Mouse (Mus musculus): ENCODE results near the gene Spock1. TPM values are rescaled to one million over a fixed set of nuclear protein-coding genes. Genes with fewer than 3 reads are reported as not detected.

The Spock1 gene
- polyA plus RNA-seq, 1 experiment from 2014 or later = 1.6 TPM

DNA sequence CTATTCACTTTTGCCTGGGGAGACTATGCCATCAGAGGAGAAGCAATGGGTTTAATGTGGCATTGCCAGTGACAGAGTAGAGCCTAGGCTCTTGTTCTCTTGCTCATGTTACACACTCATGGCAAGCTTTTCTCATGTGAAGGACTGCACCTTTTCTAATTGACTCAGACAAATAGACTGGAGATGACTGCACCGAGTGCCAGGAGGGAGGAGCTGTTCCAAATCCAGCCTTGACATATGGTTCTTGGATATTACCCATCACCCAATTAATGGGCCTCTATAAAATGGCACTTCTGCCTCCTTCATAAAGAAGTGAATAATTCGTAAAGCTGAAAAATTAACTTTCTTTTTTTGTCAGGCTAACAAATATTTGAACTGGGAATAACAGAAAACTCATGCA, 259.3 kb downstream of the Spock1 start:
- TF ChIP-seq EP300 (optimal IDR thresholded peaks at IDR 0.05) (no peak), CTCF (IDR thresholded peaks at IDR 0.05; ENCODE audit: low read depth) (no peak)
- H3K4me3 ChIP-seq (ENCODE audit: low read depth, low read length) = no peak overlapping the region
- ATAC-seq (ENCODE audit: low FRiP score, low TSS enrichment) = no peak
- no peaks in the 10 kb centered on the region for H3K27me3 ChIP-seq (ENCODE audit: control insufficient read depth, insufficient read depth, low read length)
- 55% methylated on average over 2 of the region's 2 CpGs for WGBS
- no peak for DNase-seq (ENCODE audit: low spot score)
- no peak overlapping the region for H3K4me2 ChIP-seq (replicated peaks; ENCODE audit: low read depth)
- no peaks in the 10 kb centered on the region for H3K9me3 ChIP-seq (ENCODE audit: control insufficient read depth, low read length)
- H3K9ac ChIP-seq (ENCODE audit: low read length) = no peak overlapping the region
- H3K36me3 ChIP-seq (ENCODE audit: control insufficient read depth, insufficient read depth, low read length) = no peaks in the 10 kb centered on the region
- no peaks in the 10 kb centered on the region for H3K4me1 ChIP-seq (replicated peaks; ENCODE audit: control insufficient read depth, insufficient read depth)
- H3K27ac ChIP-seq (replicated peaks) = no peak overlapping the region

DNA sequence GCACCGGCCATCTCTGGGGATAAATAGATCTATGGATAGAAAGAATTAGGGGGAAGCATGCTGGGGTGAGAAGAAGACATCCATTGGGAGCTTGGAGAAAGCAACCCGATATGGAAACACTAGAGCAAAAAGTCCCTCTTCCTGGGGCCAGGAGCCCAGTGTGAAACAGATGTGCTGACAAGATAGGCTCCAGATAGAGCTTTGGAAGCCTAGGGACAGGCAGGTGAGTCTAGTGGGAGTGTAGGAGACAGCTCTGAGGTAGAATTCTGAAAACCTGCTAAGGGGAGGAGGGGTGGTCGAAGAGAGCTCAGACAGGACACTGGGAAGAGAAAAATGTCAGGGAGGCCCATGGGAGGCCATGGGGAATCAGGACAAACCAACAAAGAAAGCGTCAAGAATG, 260.7 kb downstream of the Spock1 start:
- Histone ChIP-seq H3K4me2 (replicated peaks; ENCODE audit: low read depth) (no peak overlapping the region), H3K9ac (ENCODE audit: low read length) (no peak overlapping the region), H3K36me3 (ENCODE audit: control insufficient read depth, insufficient read depth, low read length) (no peaks in the 10 kb centered on the region), H3K4me1 (replicated peaks; ENCODE audit: control insufficient read depth, insufficient read depth) (no peaks in the 10 kb centered on the region), H3K27ac (replicated peaks) (no peak overlapping the region), H3K4me3 (ENCODE audit: low read depth, low read length) (no peak overlapping the region), H3K9me3 (ENCODE audit: control insufficient read depth, low read length) (no peaks in the 10 kb centered on the region), H3K27me3 (ENCODE audit: control insufficient read depth, insufficient read depth, low read length) (no peaks in the 10 kb centered on the region)
- no peak for DNase-seq (ENCODE audit: low spot score)
- ATAC-seq (ENCODE audit: low FRiP score, low TSS enrichment) = no peak
- TF ChIP-seq CTCF (IDR thresholded peaks at IDR 0.05; ENCODE audit: low read depth) (no peak), EP300 (optimal IDR thresholded peaks at IDR 0.05) (no peak)
- WGBS = 70% methylated on average over 4 of the region's 4 CpGs

DNA sequence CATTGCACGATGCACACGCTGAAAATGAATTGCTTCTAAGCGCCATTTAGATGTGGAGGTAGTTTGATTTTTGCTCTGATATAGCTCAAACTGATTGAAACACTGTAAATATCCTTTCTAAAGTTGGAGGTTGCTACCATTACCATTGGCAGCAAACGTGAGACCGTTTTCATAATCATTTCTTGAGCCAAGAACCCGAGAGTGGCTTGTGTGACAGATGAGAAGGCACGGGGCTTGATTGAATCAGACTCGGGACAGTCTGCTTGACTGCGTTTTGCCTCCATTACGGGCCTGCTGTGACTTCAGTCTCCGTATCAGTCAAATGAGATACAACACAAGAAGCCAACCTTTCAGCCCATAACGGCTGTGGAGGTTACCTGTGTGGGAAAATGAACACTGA, 265.1 kb downstream of the Spock1 start:
- no peak for TF ChIP-seq CTCF (IDR thresholded peaks at IDR 0.05; ENCODE audit: low read depth)
- no peak for TF ChIP-seq EP300 (optimal IDR thresholded peaks at IDR 0.05)
- Histone ChIP-seq H3K27ac (replicated peaks) (no peak overlapping the region), H3K27me3 (ENCODE audit: control insufficient read depth, insufficient read depth, low read length) (no peaks in the 10 kb centered on the region), H3K4me1 (replicated peaks; ENCODE audit: control insufficient read depth, insufficient read depth) (no peaks in the 10 kb centered on the region), H3K4me3 (ENCODE audit: low read depth, low read length) (no peak overlapping the region), H3K36me3 (ENCODE audit: control insufficient read depth, insufficient read depth, low read length) (no peaks in the 10 kb centered on the region), H3K4me2 (replicated peaks; ENCODE audit: low read depth) (no peak overlapping the region), H3K9me3 (ENCODE audit: control insufficient read depth, low read length) (no peaks in the 10 kb centered on the region), H3K9ac (ENCODE audit: low read length) (no peak overlapping the region)
- no peak for DNase-seq (ENCODE audit: low spot score)
- WGBS = 76% methylated on average over 12 of the region's 12 CpGs
- ATAC-seq (ENCODE audit: low FRiP score, low TSS enrichment) = no peak

DNA sequence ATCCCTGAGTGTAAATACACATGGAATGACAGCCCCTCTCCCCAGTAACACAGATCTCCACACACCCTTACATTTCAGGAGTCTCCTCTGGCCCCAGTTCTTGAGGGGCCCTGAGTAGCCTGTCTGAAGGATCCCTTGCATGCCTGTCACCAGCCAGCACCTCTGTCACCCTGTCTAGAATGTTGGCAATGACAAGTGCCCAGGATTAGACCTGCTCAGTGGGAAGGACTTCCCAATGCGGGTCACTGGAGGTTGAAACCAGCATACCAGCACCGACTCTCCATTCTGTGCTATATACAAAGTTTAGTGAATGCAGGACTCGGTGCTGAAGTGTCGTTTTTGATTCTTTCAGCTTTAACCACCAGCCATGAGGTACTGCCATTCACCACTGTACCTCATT, 266.5 kb downstream of the Spock1 start:
- Histone ChIP-seq H3K27ac (replicated peaks) (no peak overlapping the region), H3K36me3 (ENCODE audit: control insufficient read depth, insufficient read depth, low read length) (no peaks in the 10 kb centered on the region), H3K4me1 (replicated peaks; ENCODE audit: control insufficient read depth, insufficient read depth) (no peaks in the 10 kb centered on the region), H3K4me3 (ENCODE audit: low read depth, low read length) (no peak overlapping the region), H3K4me2 (replicated peaks; ENCODE audit: low read depth) (no peak overlapping the region), H3K27me3 (ENCODE audit: control insufficient read depth, insufficient read depth, low read length) (no peaks in the 10 kb centered on the region), H3K9ac (ENCODE audit: low read length) (no peak overlapping the region), H3K9me3 (ENCODE audit: control insufficient read depth, low read length) (no peaks in the 10 kb centered on the region)
- 72% methylated on average over 4 of the region's 4 CpGs for WGBS
- no peak for ATAC-seq (ENCODE audit: low FRiP score, low TSS enrichment)
- no peak for DNase-seq (ENCODE audit: low spot score)
- TF ChIP-seq CTCF (IDR thresholded peaks at IDR 0.05; ENCODE audit: low read depth) = no peak
- no peak for TF ChIP-seq EP300 (optimal IDR thresholded peaks at IDR 0.05)

DNA sequence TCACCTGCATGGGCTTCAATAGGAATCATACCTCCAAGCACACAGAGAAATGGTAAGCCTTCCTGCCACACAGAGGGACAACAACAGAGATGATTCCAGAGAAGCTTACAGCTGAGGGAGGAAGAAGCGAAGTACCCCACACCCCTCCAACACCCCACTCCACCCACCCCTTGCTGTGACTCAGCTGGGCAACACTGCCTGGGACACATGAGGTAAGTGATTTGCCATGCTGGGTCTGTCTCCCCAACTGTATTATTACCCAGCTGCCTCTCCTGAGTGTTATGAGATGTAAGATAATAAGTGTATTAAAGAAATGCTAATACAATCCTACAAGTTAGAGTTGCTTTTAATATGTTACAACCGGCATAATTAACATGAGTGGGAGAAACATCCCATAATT, 267.2 kb downstream of the Spock1 start:
- TF ChIP-seq EP300 (optimal IDR thresholded peaks at IDR 0.05) (no peak), CTCF (IDR thresholded peaks at IDR 0.05; ENCODE audit: low read depth) (no peak)
- Histone ChIP-seq H3K9me3 (ENCODE audit: control insufficient read depth, low read length) (no peaks in the 10 kb centered on the region), H3K36me3 (ENCODE audit: control insufficient read depth, insufficient read depth, low read length) (no peaks in the 10 kb centered on the region), H3K27ac (replicated peaks) (no peak overlapping the region), H3K4me2 (replicated peaks; ENCODE audit: low read depth) (no peak overlapping the region), H3K9ac (ENCODE audit: low read length) (no peak overlapping the region), H3K27me3 (ENCODE audit: control insufficient read depth, insufficient read depth, low read length) (no peaks in the 10 kb centered on the region), H3K4me1 (replicated peaks; ENCODE audit: control insufficient read depth, insufficient read depth) (no peaks in the 10 kb centered on the region), H3K4me3 (ENCODE audit: low read depth, low read length) (no peak overlapping the region)
- 72% methylated on average over 2 of the region's 2 CpGs for WGBS
- DNase-seq (ENCODE audit: low spot score) (no peak), ATAC-seq (ENCODE audit: low FRiP score, low TSS enrichment) (no peak)

DNA sequence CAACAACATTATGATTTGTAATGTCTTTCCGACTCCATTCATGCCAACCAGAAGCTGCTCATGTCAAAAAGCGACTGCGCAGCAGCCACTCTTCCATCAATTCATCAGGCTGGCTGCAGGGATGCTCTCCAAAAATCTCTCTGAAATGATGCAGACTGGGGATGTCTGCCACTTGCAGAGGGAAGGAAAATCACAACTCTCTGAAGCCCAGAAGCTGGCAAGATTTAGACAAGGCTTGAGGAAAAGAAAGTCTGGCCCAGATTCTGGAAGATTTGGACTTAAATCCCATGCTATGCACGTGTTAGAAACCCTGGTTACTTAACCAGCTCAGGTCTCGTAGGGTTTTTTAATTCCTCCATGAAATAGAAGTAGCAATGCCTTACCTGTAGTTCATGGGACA, 269.3 kb downstream of the Spock1 start:
- WGBS = 65% methylated on average over 5 of the region's 5 CpGs
- DNase-seq (ENCODE audit: low spot score) = no peak

More for the DNA sequence above, 269.3 kb downstream of the Spock1 start:
- Histone ChIP-seq H3K4me1 (replicated peaks; ENCODE audit: control insufficient read depth, insufficient read depth) (no peaks in the 10 kb centered on the region), H3K9ac (ENCODE audit: low read length) (no peak overlapping the region), H3K36me3 (ENCODE audit: control insufficient read depth, insufficient read depth, low read length) (no peaks in the 10 kb centered on the region), H3K4me3 (ENCODE audit: low read depth, low read length) (no peak overlapping the region), H3K4me2 (replicated peaks; ENCODE audit: low read depth) (no peak overlapping the region), H3K27me3 (ENCODE audit: control insufficient read depth, insufficient read depth, low read length) (no peaks in the 10 kb centered on the region), H3K9me3 (ENCODE audit: control insufficient read depth, low read length) (no peaks in the 10 kb centered on the region), H3K27ac (replicated peaks) (no peak overlapping the region)
- no peak for TF ChIP-seq CTCF (IDR thresholded peaks at IDR 0.05; ENCODE audit: low read depth)
- no peak for TF ChIP-seq EP300 (optimal IDR thresholded peaks at IDR 0.05)
- no peak for ATAC-seq (ENCODE audit: low FRiP score, low TSS enrichment)

Data from stomach, postnatal 0 days (tissue).